Mouse (Mus musculus): ENCODE results near the gene Baiap2l1. TPM values are rescaled to one million over a fixed set of nuclear protein-coding genes. Genes with fewer than 3 reads are reported as not detected.

Baiap2l1 gene
- total RNA-seq, 2 experiments from 2014 or later: 6.3 to 8.0 TPM

- DNase-seq (ENCODE audit: low spot score in 2 of 2): no peak
Observed at GRCm38 (mm10) chr5:144287267-144287820, 70.6 kb downstream of the Baiap2l1 start.

- DNase-seq (ENCODE audit: low spot score in 2 of 2): no peak
Observed at GRCm38 (mm10) chr5:144286591-144287266, 71.2 kb downstream of the Baiap2l1 start.

GRCm38 (mm10) chr5:144284599-144284998 is 73.3 kb downstream of the Baiap2l1 start:
- DNase-seq (ENCODE audit: low spot score in 2 of 2): no peak

- no peak for DNase-seq (ENCODE audit: low spot score in 2 of 2)
Observed at GRCm38 (mm10) chr5:144283551-144284031, 74.3 kb downstream of the Baiap2l1 start.

- DNase-seq (ENCODE audit: low spot score in 2 of 2): no peak
Observed at GRCm38 (mm10) chr5:144282470-144283260, 75.2 kb downstream of the Baiap2l1 start.

GRCm38 (mm10) chr5:144279926-144280325 is 78.0 kb downstream of the Baiap2l1 start:
- no peak for DNase-seq (ENCODE audit: low spot score in 2 of 2)

GRCm38 (mm10) chr5:144279081-144279541 is 78.8 kb downstream of the Baiap2l1 start:
- no peak for DNase-seq (ENCODE audit: low spot score in 2 of 2)

- DNase-seq (ENCODE audit: low spot score in 2 of 2): no peak
Observed at GRCm38 (mm10) chr5:144278374-144278960, 79.4 kb downstream of the Baiap2l1 start.

GRCm38 (mm10) chr5:144276898-144277630 is 80.8 kb downstream of the Baiap2l1 start:
- no peak for DNase-seq (ENCODE audit: low spot score in 2 of 2)

GRCm38 (mm10) chr5:144274904-144275303 is 83.0 kb downstream of the Baiap2l1 start:
- DNase-seq (ENCODE audit: low spot score in 2 of 2): no peak

GRCm38 (mm10) chr5:144271772-144272171 is 86.1 kb downstream of the Baiap2l1 start:
- DNase-seq (ENCODE audit: low spot score in 2 of 2): no peak

GRCm38 (mm10) chr5:144271118-144271517 is 86.8 kb downstream of the Baiap2l1 start:
- no peak for DNase-seq (ENCODE audit: low spot score in 2 of 2)

GRCm38 (mm10) chr5:144270420-144270819 is 87.5 kb downstream of the Baiap2l1 start:
- DNase-seq (ENCODE audit: low spot score in 2 of 2): no peak

- no peak for DNase-seq (ENCODE audit: low spot score in 2 of 2)
Observed at GRCm38 (mm10) chr5:144269926-144270325, 88.0 kb downstream of the Baiap2l1 start.

- DNase-seq (ENCODE audit: low spot score in 2 of 2): no peak
Observed at GRCm38 (mm10) chr5:144267535-144268241, 90.2 kb downstream of the Baiap2l1 start.

GRCm38 (mm10) chr5:144263496-144263895 is 94.4 kb downstream of the Baiap2l1 start:
- no peak for DNase-seq (ENCODE audit: low spot score in 2 of 2)

- no peak for DNase-seq (ENCODE audit: low spot score in 2 of 2)
Observed at GRCm38 (mm10) chr5:144263082-144263481, 94.8 kb downstream of the Baiap2l1 start.

- DNase-seq (ENCODE audit: low spot score in 2 of 2): no peak
Observed at GRCm38 (mm10) chr5:144261829-144262228, 96.1 kb downstream of the Baiap2l1 start.

GRCm38 (mm10) chr5:144261309-144261708 is 96.6 kb downstream of the Baiap2l1 start:
- no peak for DNase-seq (ENCODE audit: low spot score in 2 of 2)

- DNase-seq (ENCODE audit: low spot score in 2 of 2): no peak
Observed at GRCm38 (mm10) chr5:144260464-144260863, 97.4 kb downstream of the Baiap2l1 start.

Data from adrenal gland, postnatal 4 days (tissue).